Mouse (Mus musculus): ENCODE data around the gene Slc25a36.

The Slc25a36 gene

DNA sequence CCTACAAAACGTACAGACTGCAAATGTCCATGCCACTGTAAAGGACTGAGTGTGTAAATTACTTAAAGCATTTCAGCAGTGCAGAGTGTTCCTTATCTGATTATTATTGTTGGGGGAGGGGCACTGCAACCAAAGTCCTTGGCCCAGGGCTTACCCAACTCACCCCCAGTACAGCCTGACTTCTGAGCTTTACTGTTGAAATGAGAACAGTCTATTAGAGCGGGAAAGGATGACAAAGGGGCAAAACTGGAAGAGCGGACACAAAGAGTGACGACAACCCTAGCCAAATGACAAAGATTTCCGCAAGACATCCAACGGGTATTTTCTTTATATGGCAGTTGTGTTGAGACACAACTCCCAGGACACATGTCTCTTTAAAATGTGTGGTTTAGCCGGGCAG, 1.3 kb upstream of the Slc25a36 start:
- no peak for DNase-seq (ENCODE audit: low spot score in 2 of 2)

DNA sequence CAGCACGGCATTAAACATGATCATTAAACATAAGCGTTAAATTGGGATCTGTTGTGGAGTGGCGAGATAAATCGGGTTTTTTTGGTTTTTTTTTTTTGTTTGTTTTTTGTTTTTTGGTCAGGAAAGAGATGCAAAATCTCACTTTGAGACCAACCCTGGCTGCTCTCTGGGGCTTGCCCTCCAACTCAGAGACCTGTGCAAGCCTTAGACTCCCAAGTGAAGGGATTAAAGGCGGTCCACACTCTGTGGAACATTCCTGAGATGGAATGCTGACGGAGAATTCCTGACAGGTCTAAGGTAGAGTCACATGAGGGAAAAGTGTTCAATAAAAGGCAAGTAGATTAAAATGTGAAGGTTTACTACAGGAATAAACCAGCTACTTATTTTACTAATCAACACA, 549 bp upstream of the Slc25a36 start:
- DNase-seq (ENCODE audit: low spot score in 2 of 2) = no peak

DNA sequence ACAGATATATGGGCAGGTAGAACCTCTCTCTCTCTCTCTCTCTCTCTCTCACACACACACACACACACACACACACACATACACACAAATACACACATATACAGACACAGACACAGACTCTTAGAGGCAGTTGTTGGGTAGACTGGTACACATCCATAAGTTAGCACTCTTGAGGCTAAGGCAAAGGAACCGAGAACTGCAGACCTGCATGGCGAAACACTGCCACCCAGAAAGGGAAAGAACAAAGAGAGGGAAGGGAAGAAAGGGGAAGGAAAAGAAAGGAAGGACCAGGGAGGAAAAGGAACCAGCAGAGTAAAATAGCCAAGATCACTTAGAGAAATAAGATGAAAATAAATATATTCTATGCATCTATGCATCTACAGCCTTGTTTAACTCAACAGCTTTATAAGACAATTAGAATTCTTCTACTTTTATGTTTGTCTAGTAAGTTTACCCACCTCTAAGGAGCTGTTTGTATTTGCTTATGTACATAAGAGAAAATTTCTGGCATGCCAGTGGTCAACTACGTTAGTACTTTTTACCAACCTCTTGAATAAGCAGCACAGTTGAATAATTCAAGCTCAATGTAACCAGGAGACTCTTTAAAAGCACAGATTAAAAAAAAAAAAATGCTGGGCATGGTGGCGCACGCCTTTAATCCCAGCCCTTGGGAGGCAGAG, 4.3 kb downstream of the Slc25a36 start:
- no peak for DNase-seq (ENCODE audit: low spot score in 2 of 2)

DNA sequence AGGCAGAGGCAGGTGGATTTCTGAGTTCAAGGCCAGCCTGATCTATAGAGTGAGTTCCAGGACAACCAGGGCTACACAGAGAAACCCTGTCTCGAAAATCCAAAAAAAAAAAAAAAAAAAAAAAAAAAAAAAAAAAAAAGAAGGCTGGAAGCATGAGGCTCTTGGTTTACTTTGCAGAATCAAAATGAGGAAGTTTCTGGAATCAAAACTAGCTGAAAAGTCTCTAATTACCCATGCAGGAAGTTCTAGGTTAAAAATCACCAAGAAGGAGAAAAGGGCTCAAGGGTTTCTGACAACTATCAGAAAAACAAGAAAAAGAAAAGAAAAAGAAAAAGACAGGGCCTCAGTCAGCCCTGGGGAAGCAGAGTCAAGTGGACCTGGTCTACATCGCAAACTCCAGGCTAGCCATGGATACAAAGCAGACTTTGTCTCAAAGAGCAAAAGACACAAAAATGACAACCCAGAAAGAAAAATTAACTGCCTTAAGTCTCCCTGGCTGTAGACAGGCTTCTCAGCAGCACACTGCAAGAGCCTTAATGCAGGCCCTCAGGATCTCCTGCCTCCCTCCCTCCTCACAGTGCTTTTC, 5.5 kb downstream of the Slc25a36 start:
- no peak for DNase-seq (ENCODE audit: low spot score in 2 of 2)

DNA sequence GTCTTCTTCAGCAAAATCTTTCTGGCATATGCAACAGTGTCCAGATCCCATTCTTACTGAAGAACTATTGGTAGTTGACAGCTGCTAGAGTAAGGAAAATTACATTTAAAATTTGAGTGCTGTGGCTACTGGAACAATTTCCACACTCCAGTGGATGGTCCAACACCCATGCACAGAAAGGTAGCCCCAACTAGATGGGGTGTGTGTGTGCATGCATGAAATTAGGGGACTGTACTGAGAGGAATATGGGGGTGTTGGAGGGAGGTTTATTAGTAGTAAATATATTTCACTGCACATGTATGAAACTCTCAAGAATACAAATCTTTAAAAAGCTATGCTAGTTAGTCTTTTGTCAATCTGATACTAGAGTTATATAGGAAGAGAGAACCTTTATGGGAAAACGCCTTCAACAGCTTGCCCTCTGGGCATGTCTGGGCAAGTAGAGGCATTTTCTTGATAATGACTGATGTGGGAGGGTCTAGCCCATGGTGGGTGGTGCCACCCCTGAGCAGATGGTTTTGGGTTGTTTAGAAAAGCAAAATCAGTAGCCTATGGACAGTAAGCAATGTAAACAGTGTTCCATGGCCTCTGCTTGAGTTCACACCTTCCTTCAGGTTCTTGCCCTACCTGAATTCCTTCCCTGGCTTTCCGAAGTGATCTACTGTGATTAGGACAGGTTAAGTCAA, 7.4 kb downstream of the Slc25a36 start:
- DNase-seq (ENCODE audit: low spot score in 2 of 2) = peak in 1 of 2 experiments; percentile 26

DNA sequence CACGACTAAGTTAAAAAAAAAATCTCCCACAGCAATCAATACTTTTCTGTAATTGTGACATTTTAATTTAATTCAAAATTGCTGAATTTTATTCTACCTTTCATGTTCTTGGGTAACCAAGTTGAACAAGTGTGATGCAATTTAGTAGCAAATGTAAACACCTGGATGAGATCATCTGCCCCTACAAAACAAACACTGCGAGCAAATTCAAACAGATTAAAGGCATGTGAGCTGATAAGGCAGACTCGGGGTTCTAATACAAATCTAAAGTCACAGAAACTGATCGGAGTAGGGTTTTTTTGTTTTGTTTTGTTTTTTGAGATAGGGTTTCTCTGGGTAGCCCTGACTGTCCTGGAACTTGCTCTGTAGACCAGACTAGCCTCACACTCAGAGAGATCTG, 12.0 kb downstream of the Slc25a36 start:
- no peak for DNase-seq (ENCODE audit: low spot score in 2 of 2)

DNA sequence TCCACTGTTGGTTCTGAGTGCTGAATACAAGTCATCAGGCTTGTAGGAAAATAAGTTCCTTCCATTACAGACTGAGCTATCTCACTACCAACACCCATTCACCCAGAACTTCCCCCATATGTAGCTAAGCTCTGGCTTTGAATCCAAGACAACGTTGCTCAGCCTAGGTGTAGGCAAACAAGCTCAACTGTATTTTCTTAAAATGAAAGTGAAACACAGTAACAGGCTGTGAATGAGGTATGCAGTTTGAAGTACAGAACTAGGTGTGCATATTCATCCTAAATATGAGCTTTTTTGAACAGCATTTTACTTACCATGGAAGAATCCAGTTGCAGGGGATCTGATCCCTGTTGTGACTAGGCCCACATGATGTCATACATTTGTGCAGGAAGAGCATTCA, 14.8 kb downstream of the Slc25a36 start:
- DNase-seq (ENCODE audit: low spot score in 2 of 2) = no peak

DNA sequence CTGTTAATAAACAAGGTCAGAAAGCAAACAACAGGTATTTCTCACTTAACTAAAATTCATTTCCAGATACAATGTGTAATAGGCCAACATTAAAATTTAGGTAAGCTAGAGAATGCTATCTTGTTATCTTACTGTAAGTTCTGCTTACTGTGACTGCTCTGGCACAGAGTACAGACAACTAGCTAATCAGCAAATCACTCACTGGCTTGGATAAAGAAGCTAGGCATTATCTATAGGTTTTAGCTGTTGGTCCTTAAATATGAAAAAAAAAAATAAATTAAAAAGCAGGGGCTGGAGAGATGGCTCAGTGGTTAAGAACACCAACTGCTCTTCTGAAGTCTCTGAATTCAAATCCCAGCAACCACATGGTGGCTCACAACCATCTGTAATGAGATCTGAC, 23.1 kb downstream of the Slc25a36 start:
- DNase-seq (ENCODE audit: low spot score in 2 of 2) = no peak

DNA sequence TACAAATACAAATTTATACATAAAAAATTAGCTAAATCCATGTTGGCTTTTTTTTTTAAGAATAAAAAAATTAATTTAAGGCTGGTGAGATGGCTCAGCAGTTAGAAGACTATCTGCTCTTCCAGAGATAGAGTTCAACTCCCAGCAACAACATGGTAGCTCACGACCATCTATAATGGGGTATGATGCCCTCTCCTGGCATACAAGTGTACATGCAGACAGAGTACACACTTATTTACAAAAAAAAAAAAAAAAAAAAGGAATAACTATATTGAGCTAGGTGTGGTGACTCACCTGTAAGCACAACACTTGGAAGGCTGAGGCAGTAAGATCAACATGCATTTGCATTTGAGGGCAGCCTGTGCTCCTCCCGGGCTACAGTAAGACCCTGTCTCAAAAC, 26.3 kb downstream of the Slc25a36 start:
- no peak for DNase-seq (ENCODE audit: low spot score in 2 of 2)

DNA sequence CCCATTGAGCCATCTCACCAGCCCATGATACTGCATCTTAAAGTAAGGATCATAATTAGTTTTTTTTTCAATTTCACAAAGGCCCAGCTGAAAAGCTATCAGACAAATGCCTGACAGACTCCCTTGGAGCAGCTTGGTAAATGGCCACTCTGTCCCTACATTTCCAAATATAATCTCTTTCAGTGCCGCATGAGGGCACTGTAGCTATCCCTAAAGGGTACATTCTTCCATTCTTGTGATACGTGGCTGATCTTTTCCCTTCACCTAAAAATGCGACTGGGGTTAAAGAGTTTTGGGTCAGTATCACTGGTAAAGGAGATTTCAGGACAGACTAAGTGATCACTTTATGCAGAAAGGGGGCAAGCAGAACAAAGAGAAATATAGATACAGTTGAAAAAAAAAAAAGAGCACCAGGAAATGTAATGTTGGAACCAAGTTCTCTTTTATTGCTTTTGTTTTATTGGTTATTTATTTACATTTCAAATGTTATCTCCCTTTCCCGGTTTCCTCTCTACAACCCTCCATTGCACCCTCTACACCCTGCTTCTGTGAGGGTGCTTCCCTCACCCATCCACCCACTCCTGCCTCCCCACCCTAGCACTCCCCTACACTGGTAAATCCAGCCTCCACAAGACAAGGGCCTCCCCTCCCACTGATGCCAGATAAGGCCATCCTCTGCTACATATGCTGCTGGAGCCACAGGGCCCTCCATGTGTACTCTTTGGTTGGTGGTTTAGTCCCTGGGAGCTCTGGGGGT, 29.7 kb downstream of the Slc25a36 start:
- DNase-seq (ENCODE audit: low spot score in 2 of 2) = no peak

DNA sequence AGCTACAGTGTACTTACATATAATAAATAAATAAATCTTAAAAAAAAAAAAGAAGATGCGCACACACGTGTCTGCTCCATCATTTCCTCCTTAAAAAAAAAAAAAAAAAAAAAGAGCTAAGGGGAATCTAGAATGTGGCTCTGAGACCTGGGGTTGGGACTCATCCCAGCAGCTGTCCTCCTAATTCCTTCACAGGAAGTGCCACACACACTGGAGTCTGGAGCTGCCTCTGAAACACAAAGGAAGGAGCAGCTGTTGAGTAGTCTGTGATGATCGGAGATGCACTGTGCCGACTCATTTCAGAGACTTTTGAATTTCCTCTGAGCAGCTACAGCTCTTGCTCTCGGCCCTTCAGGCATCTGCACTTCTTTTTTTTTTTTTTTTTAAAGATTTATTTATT, 41.0 kb downstream of the Slc25a36 start:
- no peak for DNase-seq (ENCODE audit: low spot score in 2 of 2)

DNA sequence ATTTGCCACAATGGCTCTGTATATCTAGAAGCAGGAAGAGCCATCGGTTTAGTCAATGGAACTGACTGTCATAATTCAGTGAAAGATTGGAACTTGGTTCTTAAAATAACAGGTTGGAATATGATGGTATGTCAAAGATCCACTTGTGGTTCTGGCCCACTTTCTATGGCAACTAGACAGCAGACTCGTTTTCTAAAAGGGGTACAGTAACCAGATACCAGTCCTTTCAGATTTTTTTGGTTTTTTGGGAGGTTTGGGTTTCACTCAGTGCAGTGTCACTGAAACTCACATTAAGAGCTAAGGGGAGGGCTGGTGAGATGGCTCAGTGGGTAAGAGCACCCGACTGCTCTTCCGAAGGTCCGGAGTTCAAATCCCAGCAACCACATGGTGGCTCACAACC, 41.5 kb downstream of the Slc25a36 start:
- DNase-seq (ENCODE audit: low spot score in 2 of 2) = no peak

DNA sequence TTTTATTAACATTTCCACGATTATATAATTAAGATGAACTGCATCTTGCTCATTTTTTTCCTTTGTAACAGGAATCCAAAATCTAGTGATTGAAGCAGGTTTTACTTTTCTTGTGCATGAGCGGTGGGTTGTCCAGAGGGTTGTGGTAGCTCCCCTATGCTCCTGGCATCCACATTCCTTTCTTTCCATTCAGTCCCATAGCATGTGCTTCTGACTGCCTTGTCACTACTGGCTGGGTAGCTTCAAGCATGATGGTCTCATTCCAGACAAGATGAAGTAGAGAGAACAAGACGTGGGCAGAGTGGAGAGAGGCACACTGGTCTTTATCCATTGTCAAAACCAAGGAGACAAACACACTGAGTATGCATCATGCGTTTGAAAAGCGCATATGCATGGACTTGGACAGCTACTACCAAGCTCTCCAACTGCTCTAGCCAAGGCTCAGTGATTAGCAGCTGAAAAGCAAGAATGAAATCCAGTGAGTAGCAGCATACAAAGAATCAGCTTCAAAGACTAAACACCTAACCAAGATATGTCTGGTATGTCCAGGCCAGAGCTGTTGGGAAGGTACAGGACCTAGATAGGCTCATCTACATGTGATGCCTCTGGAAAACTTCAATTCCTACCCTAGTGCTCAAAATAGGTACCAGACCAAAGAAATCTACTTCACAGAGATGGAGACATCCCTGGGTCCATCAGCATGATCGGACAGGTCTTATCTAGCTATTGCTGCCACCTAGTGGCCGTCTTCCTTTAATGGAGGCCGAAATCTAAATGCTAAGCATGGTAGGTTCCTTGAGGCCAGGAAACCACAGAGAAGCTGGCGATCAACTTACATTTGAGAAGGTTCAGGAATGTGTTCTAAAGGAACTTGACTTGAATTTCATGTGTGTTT, 42.5 kb downstream of the Slc25a36 start:
- DNase-seq (ENCODE audit: low spot score in 2 of 2) = peak; percentile 52 to 85

DNA sequence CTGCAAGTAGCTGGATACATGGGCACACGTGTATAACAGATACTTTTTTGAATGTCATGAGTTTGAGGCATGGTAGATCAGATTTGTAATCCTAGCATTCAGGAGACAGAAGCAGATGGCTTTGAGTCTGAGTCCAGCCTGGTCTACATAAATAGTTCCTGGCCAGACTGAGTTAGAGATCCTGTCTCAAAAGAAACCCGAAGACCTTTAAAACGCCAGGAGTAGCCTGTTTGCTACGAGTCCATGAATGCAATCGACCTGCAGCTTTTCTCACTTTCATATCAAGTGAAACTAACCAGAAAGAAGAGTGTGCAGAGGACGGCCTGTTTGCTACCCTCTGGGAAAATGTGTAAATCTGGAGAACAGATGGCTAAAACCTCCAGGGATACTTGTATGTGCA, 43.2 kb downstream of the Slc25a36 start:
- no peak for DNase-seq (ENCODE audit: low spot score in 2 of 2)

DNA sequence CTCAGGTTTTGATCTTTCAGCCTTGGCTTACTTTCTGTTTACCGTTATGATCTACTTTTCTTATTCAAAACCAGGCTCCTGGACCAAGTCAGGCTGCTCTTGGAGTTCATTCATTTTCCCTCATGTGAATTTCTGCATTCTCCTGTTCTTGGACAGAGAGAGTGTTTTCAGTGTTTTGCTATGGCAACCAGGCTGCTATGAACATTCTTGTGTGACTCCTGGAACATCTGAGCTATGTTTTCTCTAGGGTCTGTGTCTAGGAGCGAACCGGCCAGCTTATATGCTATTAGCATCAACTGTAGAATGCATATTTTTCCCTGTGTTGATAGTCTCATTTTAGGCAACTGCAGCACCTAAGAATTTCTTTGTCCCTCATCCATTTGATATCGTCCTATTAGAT, 45.1 kb downstream of the Slc25a36 start:
- DNase-seq (ENCODE audit: low spot score in 2 of 2) = no peak

DNA sequence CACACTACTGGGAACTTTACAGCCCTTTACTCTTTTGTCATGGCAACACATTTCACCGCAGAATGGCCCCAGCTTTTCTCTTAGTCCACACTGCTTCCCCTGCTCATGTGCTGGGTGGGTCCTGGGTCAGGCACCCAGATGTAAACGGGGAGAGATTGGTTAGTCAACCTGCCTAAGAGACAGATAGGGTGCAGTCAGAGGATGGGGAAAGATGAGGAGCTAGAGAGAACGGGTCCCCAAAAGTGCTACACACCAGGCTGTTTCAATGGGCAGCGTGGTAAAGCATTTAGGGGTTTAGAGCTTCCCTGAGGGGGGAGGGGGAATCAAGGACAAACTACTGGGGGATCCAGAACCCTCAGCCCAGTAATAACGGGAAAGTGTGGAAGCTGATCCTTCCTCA, 45.7 kb downstream of the Slc25a36 start:
- DNase-seq (ENCODE audit: low spot score in 2 of 2) = no peak

DNA sequence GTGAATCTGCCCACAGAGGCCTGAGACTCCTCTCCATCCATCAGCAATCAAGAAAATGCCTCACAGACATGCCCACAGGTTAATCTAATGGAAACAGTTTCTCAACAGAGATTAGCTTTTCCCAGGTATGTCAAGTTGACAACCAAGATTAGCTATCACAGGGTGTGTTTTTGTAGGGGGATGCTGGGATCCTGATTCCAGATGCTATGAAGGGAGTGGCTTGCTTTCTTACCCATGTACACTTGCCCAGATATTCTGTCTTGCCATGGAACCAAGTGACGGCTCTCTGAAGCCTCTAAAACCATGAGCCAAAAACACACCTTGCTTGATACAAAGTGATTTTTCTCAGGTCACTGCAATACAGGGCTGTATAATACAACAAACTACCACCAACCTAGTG, 46.8 kb downstream of the Slc25a36 start:
- no peak for DNase-seq (ENCODE audit: low spot score in 2 of 2)

DNA sequence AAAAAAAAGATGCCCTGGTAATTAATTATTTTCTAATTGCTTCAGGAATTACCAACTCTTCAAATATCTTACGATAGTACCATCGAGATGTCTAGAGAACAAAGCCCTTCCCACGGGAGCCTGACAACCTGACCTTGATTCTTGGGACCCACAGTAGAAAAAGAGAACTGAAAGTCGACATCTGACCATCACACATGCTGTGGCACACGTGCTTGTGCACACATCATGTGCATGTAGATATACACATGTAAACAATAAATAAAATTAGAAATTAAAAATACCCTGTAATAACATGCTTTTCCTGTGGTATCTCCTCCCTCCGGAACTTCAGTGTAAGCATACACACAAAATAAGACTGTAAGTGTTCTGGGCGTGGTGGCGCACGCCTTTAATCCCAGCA, 49.3 kb downstream of the Slc25a36 start:
- DNase-seq (ENCODE audit: low spot score in 2 of 2) = no peak

DNA sequence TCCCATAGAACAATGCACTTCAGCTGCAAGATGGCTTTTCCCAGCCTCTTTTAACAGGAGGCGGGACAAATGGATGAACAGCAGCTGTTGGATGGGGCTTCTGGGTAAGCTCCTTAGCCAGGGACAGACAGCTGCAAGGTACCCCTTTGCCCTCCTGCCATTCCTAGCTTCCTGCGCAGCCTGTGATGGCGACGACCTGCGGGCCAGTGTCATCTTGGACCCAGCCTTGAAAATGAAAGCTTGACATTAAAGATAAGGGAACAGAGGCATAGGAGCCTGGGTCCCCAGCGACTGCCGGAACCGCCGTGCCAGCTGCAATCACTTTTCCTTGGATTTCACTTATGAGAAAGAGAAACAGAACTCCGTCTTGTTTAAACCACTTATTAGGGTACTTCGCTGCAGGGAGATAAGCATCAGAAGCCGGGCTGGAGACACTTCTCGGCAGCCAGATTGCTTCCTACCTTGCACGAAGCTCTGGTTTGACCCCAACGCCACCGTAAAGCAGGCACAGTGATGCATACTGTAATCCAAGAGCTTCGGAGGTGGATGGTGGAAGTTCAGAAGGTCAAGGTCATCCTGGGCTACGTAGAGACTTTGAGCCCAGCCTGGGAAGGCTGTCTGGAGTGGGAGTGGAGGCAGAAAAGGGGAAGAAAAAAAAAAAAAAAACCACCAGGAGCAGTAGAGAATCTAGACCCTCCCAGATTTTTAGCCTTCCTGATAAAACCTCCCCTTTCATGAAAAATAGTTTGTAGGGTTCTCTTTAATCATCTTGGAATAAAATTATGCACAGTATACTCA, 54.2 kb downstream of the Slc25a36 start:
- no peak for DNase-seq (ENCODE audit: low spot score in 2 of 2)

DNA sequence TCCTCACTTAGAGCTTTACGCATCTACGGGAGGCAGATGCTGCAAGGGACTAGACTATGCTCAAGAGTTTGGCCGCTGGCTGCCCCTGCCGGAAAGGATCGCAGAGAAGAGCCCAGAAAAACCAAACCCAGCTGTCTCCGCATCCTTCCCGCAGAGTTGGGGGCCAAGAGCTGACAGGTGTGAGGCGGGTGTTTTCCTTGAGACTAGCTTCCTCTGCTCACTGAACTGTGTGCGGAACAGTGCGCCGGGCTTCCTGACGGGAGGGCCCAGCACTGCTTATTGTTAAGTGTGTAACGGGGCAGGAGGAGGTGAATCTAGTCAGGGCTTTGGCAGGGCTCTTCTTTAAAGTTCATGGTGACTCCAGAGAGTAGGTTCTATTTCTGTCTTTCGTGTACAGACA, 55.1 kb downstream of the Slc25a36 start:
- no peak for DNase-seq (ENCODE audit: low spot score in 2 of 2)

DNA sequence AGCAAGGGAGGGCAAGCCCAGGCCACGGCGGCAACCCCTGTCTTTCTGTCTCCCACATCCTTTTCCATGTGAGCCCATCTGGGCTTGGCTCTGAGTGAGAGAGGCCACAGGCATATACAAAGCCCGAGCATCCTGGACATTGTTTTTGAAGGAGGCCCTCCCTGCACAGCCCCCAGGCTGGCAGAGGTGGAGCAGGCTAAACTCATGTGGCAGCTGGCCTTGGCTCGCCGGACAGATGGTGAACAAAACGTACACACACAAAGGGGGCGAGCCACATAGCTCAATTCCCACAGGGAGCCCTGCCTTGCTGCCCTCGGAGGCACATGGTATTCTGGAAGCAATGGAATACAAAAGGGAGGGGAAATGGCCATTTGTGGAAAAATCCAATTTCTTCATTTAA, 59.8 kb downstream of the Slc25a36 start:
- no peak for DNase-seq (ENCODE audit: low spot score in 2 of 2)

Data from urinary bladder, postnatal 4 days (tissue).